Mouse (Mus musculus) cerebellum, adult 2 months (tissue): ENCODE data around the gene Nid2.

Experiments
- CTCF ChIP-seq: fragments of 200-500 bp; IDR thresholded peaks from 2 replicates; pipeline ENCODE4 v1.5.1; 2011; ENCODE audit warnings: low read depth, mild to moderate bottlenecking, control low read depth, low read length, moderate library complexity, borderline replicate concordance; ENCODE audit not compliant: insufficient read depth
- POLR2A ChIP-seq: fragments of 200-500 bp; IDR thresholded peaks from 2 replicates; pipeline ENCODE4 v1.6.1; 2011; ENCODE audit warnings: low read length, control low read depth, borderline replicate concordance; ENCODE audit not compliant: insufficient read depth

DNA sequence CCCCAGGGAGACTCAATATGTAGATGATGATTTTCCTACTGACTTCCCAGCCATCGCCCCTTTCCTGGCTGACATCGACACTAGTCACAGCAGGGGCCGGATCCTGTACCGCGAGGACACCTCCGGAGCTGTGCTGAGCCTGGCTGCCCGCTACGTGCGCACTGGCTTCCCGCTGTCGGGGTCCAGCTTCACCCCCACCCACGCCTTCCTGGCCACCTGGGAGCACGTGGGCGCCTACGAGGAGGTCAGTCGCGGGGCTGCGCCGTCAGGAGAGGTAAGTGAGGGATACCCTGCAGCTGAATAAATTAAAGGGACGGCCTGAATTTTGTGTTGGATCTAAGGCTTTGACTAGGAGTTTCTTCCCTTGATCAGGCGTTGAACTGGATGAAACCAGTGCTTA is 1.2 kb downstream of the Nid2 start:
- no peak for TF ChIP-seq CTCF
- TF ChIP-seq POLR2A, result no peak
